Mouse (Mus musculus) heart, embryonic 11.5 days (tissue): Measurements from ENCODE around the gene Cyb5d2. TPM values are rescaled to one million over a fixed set of nuclear protein-coding genes. Genes with fewer than 3 reads are reported as not detected.

Experiments
- ATAC-seq: fragments of 200-750 bp; cut with Nextera tagmentation; replicated peaks from 2 replicates; pipeline ENCODE4 v1.8.0; 2017; ENCODE audit warnings: moderate library complexity; ENCODE audit not compliant: insufficient number of reproducible peaks, low FRiP score, low TSS enrichment
- H3K27ac ChIP-seq: fragments of 300-500 bp; sonication (generic); 2 replicates; pipeline ENCODE4 v1.5.1; 2014; ENCODE audit warnings: mild to moderate bottlenecking, low read depth, low read length
- H3K27me3 ChIP-seq: fragments of 300-500 bp; sonication (generic); 2 replicates; pipeline ENCODE4 v1.6.1; 2014; ENCODE audit warnings: mild to moderate bottlenecking, low read length, mixed read lengths; ENCODE audit not compliant: control insufficient read depth, insufficient read depth
- H3K36me3 ChIP-seq: fragments of 300-500 bp; sonication (generic); 2 replicates; pipeline ENCODE4 v1.6.1; 2014; ENCODE audit warnings: mild to moderate bottlenecking, low read length, moderate library complexity, mixed read lengths; ENCODE audit not compliant: control insufficient read depth, insufficient read depth
- H3K4me1 ChIP-seq: fragments of 300-500 bp; sonication (generic); 2 replicates; pipeline ENCODE4 v1.6.1; 2014; ENCODE audit warnings: low read length; ENCODE audit not compliant: control insufficient read depth, insufficient read depth
- H3K4me2 ChIP-seq: fragments of 300-500 bp; sonication (generic); 2 replicates; pipeline ENCODE4 v1.6.1; 2014; ENCODE audit warnings: mild to moderate bottlenecking, moderate library complexity
- H3K4me3 ChIP-seq: fragments of 300-500 bp; sonication (generic); 2 replicates; pipeline ENCODE4 v1.5.1; 2014; ENCODE audit warnings: low read depth, low read length
- H3K9ac ChIP-seq: fragments of 300-500 bp; sonication (generic); 2 replicates; pipeline ENCODE4 v1.6.1; 2014; ENCODE audit warnings: mild to moderate bottlenecking, low read depth, low read length, moderate library complexity
- H3K9me3 ChIP-seq: fragments of 300-500 bp; sonication (generic); replicated peaks from 2 replicates; pipeline ENCODE4 v1.6.1; 2016; ENCODE audit warnings: low read length; ENCODE audit not compliant: control insufficient read depth
- WGBS: fragments of 180-500 bp; shearing (Covaris S2); extraction: QIAGEN DNeasy Blood & Tissue Kit; methylation state at CpG from one replicate; pipeline ENCODE4 v1.1.7; 2014; ENCODE audit not compliant: insufficient replicate concordance; 5-methylcytosine and 5-hydroxymethylcytosine counted together
- polyA plus RNA-seq: library from polyadenylated mRNA; unstranded; fragments of >200 nt; fragmentation: Nextera tagmentation; extraction: Ambion mirVana; gene quantifications from 2 replicates; pipeline ENCODE4 v1.2.1, GENCODE M21; 2014

Cyb5d2 gene
- polyA plus RNA-seq, 1 experiment from 2014 or later: 5.4 TPM

GRCm38 (mm10) chr11:72814188-72814587, 18.2 kb upstream of the Cyb5d2 start:
- Histone ChIP-seq H3K9ac (no peak overlapping the region), H3K27ac (no peak overlapping the region), H3K4me2 (no peak overlapping the region), H3K4me1 (no peaks in the 10 kb centered on the region), H3K27me3 (no peaks in the 10 kb centered on the region), H3K4me3 (no peak overlapping the region), H3K9me3 (no peaks in the 10 kb centered on the region), H3K36me3 (no peaks in the 10 kb centered on the region; the same call in 1 of the 2 replicates)
- ATAC-seq: no peak
- WGBS: 79% methylated on average over 2 of the region's 2 CpGs

GRCm38 (mm10) chr11:72813687-72814086, 17.7 kb upstream of the Cyb5d2 start:
- no peak overlapping the region for H3K4me3 ChIP-seq
- H3K27me3 ChIP-seq: no peaks in the 10 kb centered on the region
- no peak overlapping the region for H3K4me2 ChIP-seq
- H3K36me3 ChIP-seq: no peaks in the 10 kb centered on the region; the same call in 1 of the 2 replicates
- no peaks in the 10 kb centered on the region for H3K9me3 ChIP-seq
- H3K9ac ChIP-seq: no peak overlapping the region
- no peak for ATAC-seq
- no peak overlapping the region for H3K27ac ChIP-seq
- 93% methylated on average over 5 of the region's 5 CpGs for WGBS
- H3K4me1 ChIP-seq: no peaks in the 10 kb centered on the region

GRCm38 (mm10) chr11:72807992-72808391, 12.1 kb upstream of the Cyb5d2 start:
- no peak for ATAC-seq

DNA sequence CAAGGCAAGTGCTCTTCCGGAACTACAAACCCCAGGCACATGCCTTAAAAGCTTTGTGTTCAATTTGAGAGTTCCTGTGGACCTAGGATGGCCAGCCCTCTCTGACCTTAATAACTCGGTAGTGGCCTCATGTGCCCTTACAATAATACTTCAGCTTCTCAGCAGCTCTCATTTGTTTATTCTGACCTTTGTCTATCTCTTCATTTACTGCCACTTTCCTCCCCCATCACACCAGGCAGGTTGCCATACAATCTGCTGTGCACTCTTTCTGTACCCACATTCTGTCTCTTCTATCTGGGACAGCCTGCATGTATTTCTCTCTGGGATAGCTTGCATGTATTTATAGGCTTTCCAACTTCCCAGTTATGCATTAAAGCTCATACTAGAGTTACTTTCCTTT, 10.6 kb upstream of the Cyb5d2 start:
- Histone ChIP-seq H3K9me3 (no peaks in the 10 kb centered on the region), H3K27ac (no peak overlapping the region), H3K36me3 (no peaks in the 10 kb centered on the region), H3K9ac (no peak overlapping the region), H3K27me3 (no peaks in the 10 kb centered on the region), H3K4me3 (no peak overlapping the region), H3K4me2 (no peak overlapping the region), H3K4me1 (peaks cover 12% of the 10 kb centered on the region; the same call in 1 of the 2 replicates)
- ATAC-seq: no peak
- 78% methylated on average over 2 of the region's 2 CpGs for WGBS

More at GRCm38 (mm10) chr11:72807992-72808391, 12.1 kb upstream of the Cyb5d2 start:
- Histone ChIP-seq H3K9ac (no peak overlapping the region), H3K36me3 (no peaks in the 10 kb centered on the region), H3K27me3 (no peaks in the 10 kb centered on the region), H3K4me1 (peaks cover 12% of the 10 kb centered on the region; the same call in 1 of the 2 replicates), H3K27ac (no peak overlapping the region), H3K4me2 (no peak overlapping the region), H3K4me3 (no peak overlapping the region), H3K9me3 (no peaks in the 10 kb centered on the region)
- WGBS: 76% methylated on average over 4 of the region's 4 CpGs

GRCm38 (mm10) chr11:72805232-72805631, 9.3 kb upstream of the Cyb5d2 start:
- no peak overlapping the region for H3K9ac ChIP-seq
- H3K4me3 ChIP-seq: no peak overlapping the region
- H3K27me3 ChIP-seq: no peaks in the 10 kb centered on the region
- H3K27ac ChIP-seq: no peak overlapping the region
- no peak for ATAC-seq
- no peaks in the 10 kb centered on the region for H3K36me3 ChIP-seq
- no peak overlapping the region for H3K4me2 ChIP-seq
- 72% methylated on average over 3 of the region's 3 CpGs for WGBS
- H3K9me3 ChIP-seq: no peaks in the 10 kb centered on the region
- peaks cover 12% of the 10 kb centered on the region; the same call in 1 of the 2 replicates for H3K4me1 ChIP-seq

- Histone ChIP-seq H3K36me3 (no peaks in the 10 kb centered on the region), H3K9ac (no peak overlapping the region), H3K4me3 (no peak overlapping the region), H3K4me1 (peaks cover 12% of the 10 kb centered on the region; the same call in 1 of the 2 replicates), H3K4me2 (no peak overlapping the region), H3K27ac (no peak overlapping the region), H3K27me3 (no peaks in the 10 kb centered on the region), H3K9me3 (no peaks in the 10 kb centered on the region)
- ATAC-seq: no peak
These were observed 8.6 kb upstream of the Cyb5d2 start for GRCm38 (mm10) chr11:72804586-72804985.

GRCm38 (mm10) chr11:72803038-72803437, 7.1 kb upstream of the Cyb5d2 start:
- Histone ChIP-seq H3K27ac (no peak overlapping the region), H3K9me3 (no peaks in the 10 kb centered on the region), H3K4me3 (no peak overlapping the region), H3K4me1 (peaks cover 12% of the 10 kb centered on the region; the same call in 1 of the 2 replicates), H3K9ac (no peak overlapping the region), H3K36me3 (no peaks in the 10 kb centered on the region), H3K27me3 (no peaks in the 10 kb centered on the region), H3K4me2 (no peak overlapping the region)
- WGBS: 73% methylated on average over 3 of the region's 3 CpGs
- no peak for ATAC-seq

GRCm38 (mm10) chr11:72801182-72801581, 5.2 kb upstream of the Cyb5d2 start:
- no peak overlapping the region for H3K4me3 ChIP-seq
- no peak overlapping the region for H3K4me2 ChIP-seq
- no peak overlapping the region for H3K9ac ChIP-seq
- no peak for ATAC-seq
- H3K27me3 ChIP-seq: no peaks in the 10 kb centered on the region
- peaks cover 14% of the 10 kb centered on the region; the same call in 1 of the 2 replicates for H3K4me1 ChIP-seq
- H3K36me3 ChIP-seq: no peaks in the 10 kb centered on the region
- H3K27ac ChIP-seq: no peak overlapping the region
- no peaks in the 10 kb centered on the region for H3K9me3 ChIP-seq

DNA sequence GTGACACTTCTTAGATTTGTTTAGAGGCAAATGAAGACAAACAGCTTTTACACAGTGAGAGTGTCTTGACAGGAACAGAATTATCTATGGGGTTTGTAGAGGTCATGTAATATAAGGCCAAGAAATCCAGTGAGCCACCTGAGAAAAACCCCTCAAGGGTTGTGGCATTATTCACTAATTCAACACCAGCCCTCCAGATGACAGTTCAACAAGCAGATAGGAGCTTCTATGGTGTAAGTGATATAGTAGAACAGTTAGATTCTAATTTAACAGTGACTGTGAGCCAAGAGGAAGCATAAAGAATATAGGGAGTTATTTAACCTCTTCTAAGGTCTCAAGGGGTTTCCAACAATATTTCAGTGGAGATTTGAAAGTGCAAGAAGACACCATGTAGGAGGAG, 2.2 kb upstream of the Cyb5d2 start:
- Histone ChIP-seq H3K36me3 (no peaks in the 10 kb centered on the region), H3K27ac (no peak overlapping the region), H3K27me3 (no peaks in the 10 kb centered on the region), H3K4me2 (no peak overlapping the region), H3K9me3 (no peaks in the 10 kb centered on the region), H3K4me1 (peaks cover 2% of the 10 kb centered on the region; the same call in 1 of the 2 replicates), H3K9ac (no peak overlapping the region), H3K4me3 (no peak overlapping the region)
- no peak for ATAC-seq
